Mouse (Mus musculus): ENCODE measurements around the gene Plekhm2. TPM values are rescaled to one million over a fixed set of nuclear protein-coding genes. Genes with fewer than 3 reads are reported as not detected.

Gene Plekhm2
- polyA plus RNA-seq, 1 experiment from 2014 or later, result 6.1 TPM

DNA sequence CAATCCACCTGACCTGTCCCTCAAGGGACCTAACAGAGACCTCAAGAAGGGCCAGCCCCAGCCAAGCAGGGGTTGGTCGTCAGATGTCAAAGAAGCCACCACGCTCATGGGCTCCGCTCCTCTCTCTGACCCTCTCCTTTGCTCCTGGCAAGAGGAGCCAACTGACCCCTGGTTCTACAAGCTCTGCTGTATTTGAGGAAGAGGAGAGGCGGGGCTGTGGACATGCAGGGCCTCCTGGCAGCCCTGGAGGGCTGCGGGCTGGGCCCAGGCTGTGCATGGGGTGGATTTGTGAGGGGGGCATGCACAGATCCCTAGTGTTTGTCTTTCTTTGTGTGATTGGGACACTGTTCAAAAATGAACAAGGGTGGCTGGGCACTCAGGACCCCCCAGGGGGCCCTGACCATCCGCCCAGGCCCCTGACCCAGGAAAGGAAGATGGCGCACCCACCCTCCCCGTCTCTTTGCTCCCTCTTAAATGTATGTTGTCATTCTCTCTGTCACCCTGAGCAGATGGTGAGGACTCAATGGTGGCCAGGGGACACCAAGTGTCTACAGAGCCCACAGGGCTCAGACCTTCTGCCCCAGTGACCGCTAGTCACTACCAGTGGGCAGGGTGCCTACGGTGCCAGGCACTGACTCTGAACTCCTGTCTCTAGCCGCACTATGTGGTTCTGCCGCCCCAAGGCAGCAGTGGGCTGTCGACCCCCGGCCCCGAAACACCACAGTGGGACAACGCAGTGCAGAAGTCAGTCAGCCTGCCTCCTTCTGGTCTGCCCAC lies 38.7 kb downstream of the Plekhm2 start:
- no peaks in the 10 kb centered on the region for H3K27me3 ChIP-seq
- H3K9me3 ChIP-seq, result no peaks in the 10 kb centered on the region
- no peak overlapping the region for H3K4me3 ChIP-seq
- H3K27ac ChIP-seq (replicated peaks), result no peak overlapping the region
- no peak overlapping the region for H3K9ac ChIP-seq (replicated peaks)
- no peak for ATAC-seq (ENCODE audit: low FRiP score, low read depth)
- no peaks in the 10 kb centered on the region for H3K4me1 ChIP-seq
- no peak overlapping the region for H3K4me2 ChIP-seq (replicated peaks)
- H3K36me3 ChIP-seq, result peaks cover 52% of the 10 kb centered on the region
- WGBS, result 90% methylated on average over 16 of the region's 16 CpGs

DNA sequence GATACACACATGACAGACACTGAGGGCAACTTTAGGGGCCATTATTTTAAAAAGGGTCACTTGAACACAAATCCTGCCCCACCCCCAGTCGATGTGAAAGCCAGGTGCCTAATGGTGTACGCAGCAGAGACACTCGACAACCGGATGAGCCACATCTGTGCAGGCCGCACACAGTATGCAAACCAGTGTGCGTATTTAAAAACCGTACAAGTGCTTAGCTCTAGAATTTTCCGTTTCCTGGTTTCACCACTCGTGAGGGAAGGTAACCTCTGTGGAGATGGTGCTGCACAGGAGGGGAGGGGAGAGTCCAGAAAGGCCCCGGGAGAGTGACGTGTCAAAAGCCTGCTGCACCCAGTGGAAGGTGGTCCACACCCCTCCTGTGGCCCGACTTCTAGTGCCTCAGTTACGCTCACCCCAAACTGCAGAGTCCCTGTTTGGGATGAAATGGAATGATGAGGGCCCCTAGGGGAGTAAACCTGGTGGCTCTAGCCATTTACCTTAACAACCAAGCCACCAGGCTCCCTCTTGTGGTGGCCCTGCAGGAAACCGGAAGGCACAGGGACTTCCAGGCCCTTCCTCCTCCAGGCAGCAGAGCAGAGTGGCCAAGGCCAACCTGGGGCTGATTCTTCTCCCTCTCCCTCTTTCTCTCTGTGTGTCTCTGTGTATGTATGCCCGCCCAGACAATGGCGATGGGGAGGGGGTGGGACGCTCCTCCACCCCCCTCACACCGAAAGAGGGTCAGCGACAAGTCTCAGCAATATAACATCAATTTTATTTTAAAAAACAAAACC lies 39.5 kb downstream of the Plekhm2 start:
- H3K27ac ChIP-seq (replicated peaks), result no peak overlapping the region
- no peaks in the 10 kb centered on the region for H3K4me1 ChIP-seq
- no peak for ATAC-seq (ENCODE audit: low FRiP score, low read depth)
- H3K9me3 ChIP-seq, result no peaks in the 10 kb centered on the region
- WGBS, result 79% methylated on average over 19 of the region's 19 CpGs
- no peaks in the 10 kb centered on the region for H3K27me3 ChIP-seq
- H3K9ac ChIP-seq (replicated peaks), result no peak overlapping the region
- H3K4me2 ChIP-seq (replicated peaks), result no peak overlapping the region
- H3K4me3 ChIP-seq, result no peak overlapping the region
- peaks cover 44% of the 10 kb centered on the region for H3K36me3 ChIP-seq

DNA sequence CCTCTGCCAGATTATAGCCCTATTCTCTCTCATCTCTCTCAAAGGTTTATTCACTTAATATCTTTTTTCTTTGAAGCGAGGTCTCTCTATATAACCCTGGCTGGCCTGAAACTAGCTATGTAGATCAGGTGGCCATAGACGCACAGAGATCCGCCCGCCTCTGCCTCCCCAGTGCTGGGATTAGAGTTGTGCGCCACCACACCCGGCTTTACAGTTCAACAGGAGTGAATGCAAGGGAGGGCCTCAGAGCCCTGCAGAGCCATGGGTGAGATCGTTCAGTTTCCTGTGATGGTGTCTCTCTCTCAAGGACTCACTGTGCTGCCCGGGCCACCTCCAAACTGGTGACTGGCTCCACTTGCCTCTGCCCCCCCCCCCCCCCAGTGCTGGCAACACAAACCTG lies 40.6 kb downstream of the Plekhm2 start:
- H3K9me3 ChIP-seq, result no peaks in the 10 kb centered on the region
- H3K9ac ChIP-seq (replicated peaks), result no peak overlapping the region
- peaks cover 34% of the 10 kb centered on the region for H3K36me3 ChIP-seq
- 0 out of 2 replicates have a peak, but pooled peaks cover under 1% of the 10 kb centered on the region for H3K27me3 ChIP-seq
- no peak overlapping the region for H3K27ac ChIP-seq (replicated peaks)
- no peak for ATAC-seq (ENCODE audit: low FRiP score, low read depth)
- no peak overlapping the region for H3K4me3 ChIP-seq
- 91% methylated on average over 8 of the region's 8 CpGs for WGBS
- no peaks in the 10 kb centered on the region for H3K4me1 ChIP-seq
- no peak overlapping the region for H3K4me2 ChIP-seq (replicated peaks)

DNA sequence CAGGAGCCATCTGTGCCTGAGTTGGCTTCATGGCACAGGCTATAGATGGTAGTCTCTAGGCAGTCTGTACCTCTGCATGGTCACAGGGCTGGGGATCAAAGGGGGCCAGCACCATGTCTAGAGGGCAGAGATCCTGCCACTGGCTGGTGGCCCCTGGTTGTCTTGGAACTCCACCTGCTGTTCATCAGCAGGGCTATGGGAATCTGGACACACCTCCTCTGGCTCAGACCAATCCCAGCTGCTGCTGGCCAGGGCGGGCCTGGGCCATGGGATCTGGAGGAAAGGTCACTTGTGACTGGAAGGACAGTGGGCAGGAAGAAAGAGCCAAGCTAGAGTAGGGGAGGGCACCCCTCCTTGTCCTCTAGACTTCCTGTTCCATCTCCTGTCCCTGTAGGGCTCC lies 41.0 kb downstream of the Plekhm2 start, which contains the start of gene Slc25a34:
Gene Slc25a34, minus strand, starts transcription at position 156 of the 400 bp plus-strand sequence.
- 0 out of 2 replicates have a peak, but pooled peaks cover 3% of the 10 kb centered on the region for H3K4me1 ChIP-seq
- H3K4me3 ChIP-seq, result no peak within 1 kb of the TSS
- 0 out of 2 replicates have a peak, but pooled peaks cover 3% of the 10 kb centered on the region for H3K27me3 ChIP-seq
- H3K27ac ChIP-seq (replicated peaks), result no peak within 1 kb of the TSS
- no peak within 1 kb of the TSS for H3K9ac ChIP-seq (replicated peaks)
- no peak within 1 kb of the TSS for H3K4me2 ChIP-seq (replicated peaks)
- WGBS, result 56% methylated on average over 1 of the region's 1 CpGs
- no peak for ATAC-seq (ENCODE audit: low FRiP score, low read depth)
- peaks cover 29% of the 10 kb centered on the region for H3K36me3 ChIP-seq
- H3K9me3 ChIP-seq, result no peaks in the 10 kb centered on the region

DNA sequence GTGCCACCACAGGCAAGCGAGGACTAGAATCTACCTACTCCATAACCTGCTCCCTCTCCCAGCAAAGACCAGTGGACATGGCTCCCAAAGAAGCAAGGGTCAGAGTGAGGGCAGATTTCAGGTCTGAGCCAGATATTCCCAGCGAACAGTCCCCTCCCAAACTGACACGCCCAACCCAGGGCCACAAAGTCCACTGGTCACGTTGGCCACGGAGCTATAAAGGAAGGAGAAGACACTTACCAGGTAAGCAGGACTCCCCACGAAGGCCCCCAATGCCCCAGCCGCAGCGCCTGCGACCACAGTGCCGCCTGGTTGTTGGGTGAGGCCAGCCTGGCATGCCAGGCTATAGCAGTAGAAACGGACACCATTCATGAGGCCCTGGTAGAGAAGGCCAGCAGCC lies 41.7 kb downstream of the Plekhm2 start:
- ATAC-seq (ENCODE audit: low FRiP score, low read depth), result no peak
- Histone ChIP-seq H3K4me3 (no peak overlapping the region), H3K4me2 (replicated peaks) (no peak overlapping the region), H3K9me3 (no peaks in the 10 kb centered on the region), H3K9ac (replicated peaks) (no peak overlapping the region), H3K36me3 (peaks cover 23% of the 10 kb centered on the region), H3K4me1 (peaks cover 6% of the 10 kb centered on the region; the same call in 1 of the 2 replicates), H3K27me3 (peaks cover 6% of the 10 kb centered on the region), H3K27ac (replicated peaks) (no peak overlapping the region)
- 89% methylated on average over 11 of the region's 11 CpGs for WGBS

DNA sequence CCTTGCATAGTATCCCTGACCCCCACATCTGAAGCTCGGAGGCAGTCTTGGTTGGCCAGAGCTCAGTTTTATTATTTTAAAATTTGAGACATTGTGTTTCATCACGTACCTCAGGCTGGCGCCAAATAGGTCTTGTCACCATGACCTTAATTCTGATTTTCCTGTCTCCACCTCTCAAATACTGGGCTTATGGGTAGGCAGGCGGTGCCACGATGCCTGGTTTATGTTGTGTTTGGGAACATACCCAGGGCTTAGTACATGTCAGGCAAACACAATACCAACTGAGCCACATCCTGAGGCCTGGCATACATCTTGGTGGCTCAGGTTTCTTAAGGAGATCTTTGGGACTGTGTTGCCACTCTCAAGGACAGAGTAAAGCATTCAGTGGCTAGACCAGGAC lies 42.1 kb downstream of the Plekhm2 start:
- H3K36me3 ChIP-seq, result peaks cover 18% of the 10 kb centered on the region
- ATAC-seq (ENCODE audit: low FRiP score, low read depth), result no peak
- peaks cover 11% of the 10 kb centered on the region for H3K4me1 ChIP-seq
- no peak overlapping the region for H3K4me2 ChIP-seq (replicated peaks)
- no peak overlapping the region for H3K4me3 ChIP-seq
- no peaks in the 10 kb centered on the region for H3K9me3 ChIP-seq
- H3K27ac ChIP-seq (replicated peaks), result no peak overlapping the region
- WGBS, result 85% methylated on average over 5 of the region's 5 CpGs
- peaks cover 10% of the 10 kb centered on the region for H3K27me3 ChIP-seq
- H3K9ac ChIP-seq (replicated peaks), result no peak overlapping the region

DNA sequence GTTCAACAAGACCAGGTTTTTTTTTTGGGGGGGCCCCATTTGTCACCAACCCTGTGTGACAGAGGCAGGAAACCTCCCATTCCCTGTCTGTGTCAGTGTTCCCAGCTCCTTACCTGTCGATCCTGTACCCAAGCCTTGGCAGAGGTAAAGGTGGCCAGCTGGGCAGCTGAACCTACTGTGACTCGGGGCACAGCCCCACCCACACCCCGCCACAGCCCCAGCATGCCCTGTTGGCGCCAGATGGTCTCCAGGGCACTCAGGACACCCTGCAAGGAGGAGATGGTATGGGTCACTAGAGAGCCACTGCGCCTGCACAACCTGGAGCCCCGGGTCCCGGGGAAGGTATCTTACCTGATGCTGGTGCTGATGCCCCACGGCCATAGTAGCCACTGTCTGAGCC lies 42.6 kb downstream of the Plekhm2 start:
- H3K4me3 ChIP-seq, result no peak overlapping the region
- peaks cover 15% of the 10 kb centered on the region for H3K4me1 ChIP-seq
- H3K36me3 ChIP-seq, result peaks cover 14% of the 10 kb centered on the region
- H3K4me2 ChIP-seq (replicated peaks), result no peak overlapping the region
- peaks cover 14% of the 10 kb centered on the region for H3K27me3 ChIP-seq
- no peak overlapping the region for H3K27ac ChIP-seq (replicated peaks)
- WGBS, result 83% methylated on average over 8 of the region's 8 CpGs
- H3K9ac ChIP-seq (replicated peaks), result no peak overlapping the region
- no peak for ATAC-seq (ENCODE audit: low FRiP score, low read depth)
- no peaks in the 10 kb centered on the region for H3K9me3 ChIP-seq

DNA sequence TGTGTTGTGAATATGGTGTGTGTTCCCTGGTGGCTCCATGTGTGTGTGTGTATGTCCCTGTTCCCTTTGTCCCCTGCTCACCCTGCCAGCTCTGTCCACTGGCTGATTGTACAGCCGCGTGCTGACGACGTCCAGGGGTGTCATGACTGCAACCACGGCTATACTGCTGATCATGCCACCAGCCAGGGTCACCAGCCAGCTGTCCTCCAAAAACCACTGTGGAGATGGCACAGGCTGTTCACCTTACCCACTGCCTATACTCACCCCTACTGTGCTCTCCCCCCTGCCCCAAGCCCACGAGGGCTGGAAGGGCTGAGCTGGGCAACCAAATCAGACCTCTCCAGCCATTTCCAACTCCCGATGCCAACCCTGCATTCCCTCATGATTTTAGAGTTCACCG lies 43.4 kb downstream of the Plekhm2 start:
- Histone ChIP-seq H3K27ac (replicated peaks) (no peak overlapping the region), H3K27me3 (peaks cover 17% of the 10 kb centered on the region), H3K4me1 (peaks cover 15% of the 10 kb centered on the region), H3K36me3 (peaks cover 10% of the 10 kb centered on the region), H3K9ac (replicated peaks) (no peak overlapping the region), H3K9me3 (no peaks in the 10 kb centered on the region), H3K4me3 (no peak overlapping the region), H3K4me2 (replicated peaks) (no peak overlapping the region)
- 83% methylated on average over 8 of the region's 8 CpGs for WGBS
- ATAC-seq (ENCODE audit: low FRiP score, low read depth), result no peak

DNA sequence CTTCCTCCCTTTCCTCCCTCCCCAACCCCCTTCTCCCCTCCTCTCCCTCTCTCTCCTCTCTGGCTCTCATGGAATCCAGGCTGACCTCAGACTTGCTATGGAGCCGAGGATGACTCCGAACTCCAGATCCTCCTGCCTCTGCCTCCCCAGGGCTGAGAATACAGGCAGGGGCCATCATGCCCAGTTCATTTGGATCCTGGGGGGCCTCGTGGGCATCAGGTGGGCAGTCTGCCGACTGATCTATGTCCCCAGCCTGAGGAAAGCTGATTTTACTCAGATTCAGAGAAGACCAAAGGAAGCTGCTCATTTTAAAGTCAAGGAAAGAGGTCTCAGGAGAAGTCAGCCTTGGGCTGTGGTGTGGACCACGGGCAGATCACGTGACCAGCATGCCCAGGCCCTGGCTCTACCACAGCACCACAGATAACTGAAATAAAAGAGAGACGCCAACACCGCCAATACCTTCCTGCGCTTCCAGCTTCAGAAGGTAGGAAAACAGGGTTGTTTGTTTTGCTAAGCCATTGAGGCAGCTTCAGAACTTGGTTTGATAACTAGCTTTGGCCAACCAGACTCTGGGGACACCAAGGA lies 45.3 kb downstream of the Plekhm2 start:
- Histone ChIP-seq H3K27ac (replicated peaks) (no peak overlapping the region), H3K4me3 (no peak overlapping the region), H3K4me1 (peaks cover 15% of the 10 kb centered on the region), H3K36me3 (no peaks in the 10 kb centered on the region), H3K9ac (replicated peaks) (no peak overlapping the region), H3K4me2 (replicated peaks) (no peak overlapping the region), H3K27me3 (peaks cover 24% of the 10 kb centered on the region), H3K9me3 (no peaks in the 10 kb centered on the region)
- no peak for ATAC-seq (ENCODE audit: low FRiP score, low read depth)
- 84% methylated on average over 9 of the region's 9 CpGs for whole genome bisulfite sequencing

DNA sequence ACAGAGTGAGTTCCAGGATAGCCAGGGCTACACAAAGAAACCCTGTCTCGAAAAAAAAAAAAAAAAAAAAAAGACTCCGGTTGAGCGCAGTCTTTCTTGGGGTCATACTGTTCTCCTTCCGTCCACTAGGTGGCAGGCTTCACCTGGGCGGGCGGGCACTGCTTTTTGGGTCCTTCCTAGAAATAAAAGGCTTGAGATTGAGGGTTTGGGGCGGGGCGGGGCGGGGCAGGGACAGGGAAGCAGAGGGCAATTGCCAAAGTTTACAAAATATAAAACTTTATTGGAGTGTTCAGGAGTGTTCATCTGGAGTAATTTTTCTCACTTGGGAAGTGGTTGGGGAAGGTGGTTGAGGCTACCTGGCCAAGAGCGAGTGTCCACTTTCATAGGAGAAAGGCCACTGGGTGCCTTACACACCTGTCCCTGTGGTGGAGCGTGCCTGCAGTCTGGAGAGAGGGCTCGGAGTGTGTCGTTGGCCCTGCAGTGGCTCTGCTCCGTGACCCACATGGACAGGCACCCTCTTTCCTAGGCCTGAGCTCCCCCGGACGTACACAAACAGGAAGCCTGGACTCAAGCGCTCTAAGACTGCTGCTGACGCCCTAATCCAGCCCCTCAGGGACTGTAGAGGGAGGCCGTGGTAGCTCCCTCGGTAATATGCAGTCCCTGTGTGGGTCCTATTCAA lies 46.0 kb downstream of the Plekhm2 start, which contains the start of gene Tmem82:
Gene Tmem82, minus strand, starts transcription at position 69 of the 679 bp plus-strand sequence.
- H3K4me3 ChIP-seq, result peak within 1 kb of the TSS; percentile 17; the same call in 1 of the 2 replicates
- H3K9ac ChIP-seq (replicated peaks), result 0 out of 2 replicates have a peak within 1 kb of the TSS, but pooled peaks have one; percentile 24
- no peaks in the 10 kb centered on the region for H3K9me3 ChIP-seq
- H3K36me3 ChIP-seq, result no peaks in the 10 kb centered on the region
- WGBS, result 27% methylated on average over 20 of the region's 20 CpGs
- H3K27me3 ChIP-seq, result peaks cover 24% of the 10 kb centered on the region
- no peak for ATAC-seq (ENCODE audit: low FRiP score, low read depth)
- no peak within 1 kb of the TSS for H3K27ac ChIP-seq (replicated peaks)
- H3K4me2 ChIP-seq (replicated peaks), result peak within 1 kb of the TSS; percentile 44
- peaks cover 15% of the 10 kb centered on the region for H3K4me1 ChIP-seq

DNA sequence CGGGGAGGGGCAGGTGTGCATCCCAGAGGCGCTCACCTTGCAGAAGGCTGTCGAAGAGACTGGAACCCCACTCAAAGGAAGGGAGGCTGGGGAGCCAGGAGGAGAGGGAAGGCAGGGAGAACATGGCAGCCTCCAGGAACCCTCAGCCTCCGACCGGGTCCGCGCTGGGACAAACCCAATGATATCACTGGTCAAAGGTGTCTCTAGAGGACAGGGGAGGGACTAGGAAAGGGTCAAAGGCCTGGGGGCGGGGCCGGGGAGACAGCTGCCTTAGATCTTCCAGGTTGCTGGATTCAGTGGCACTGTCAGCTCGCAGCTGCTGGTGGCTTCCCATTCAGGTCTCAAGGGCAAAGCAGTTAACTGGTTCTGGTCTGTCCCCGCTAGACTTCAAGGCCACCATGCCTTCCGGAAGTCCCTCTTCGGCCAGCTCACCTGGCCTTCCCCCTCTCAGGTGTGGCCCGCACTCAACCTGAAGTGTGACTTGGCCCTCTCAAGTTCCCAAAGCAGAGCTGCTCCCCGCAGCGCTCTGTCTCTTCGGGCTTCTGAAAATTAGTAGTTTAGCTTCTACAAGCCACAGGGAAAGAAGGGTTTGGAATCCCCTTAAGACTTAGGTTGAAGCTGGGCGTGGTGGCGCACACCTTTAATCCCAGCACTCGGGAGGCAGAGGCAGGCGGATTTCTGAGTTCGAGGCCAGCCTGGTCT lies 46.7 kb downstream of the Plekhm2 start:
- Histone ChIP-seq H3K27ac (replicated peaks) (no peak overlapping the region), H3K36me3 (no peaks in the 10 kb centered on the region), H3K4me3 (peak overlapping the region; percentile 17; the same call in 1 of the 2 replicates), H3K4me2 (replicated peaks) (peak overlapping the region; percentile 44), H3K4me1 (peaks cover 15% of the 10 kb centered on the region), H3K9ac (replicated peaks) (0 out of 2 replicates have a peak overlapping the region, but pooled peaks have one; percentile 24), H3K9me3 (no peaks in the 10 kb centered on the region), H3K27me3 (peaks cover 24% of the 10 kb centered on the region)
- WGBS, result 12% methylated on average over 22 of the region's 22 CpGs
- ATAC-seq (ENCODE audit: low FRiP score, low read depth), result no peak
